Mouse (Mus musculus): ENCODE results near the gene 1700007K13Rik. TPM values are rescaled to one million over a fixed set of nuclear protein-coding genes. Genes with fewer than 3 reads are reported as not detected.

1700007K13Rik gene
- 0.04 and 0.06 TPM in 2 replicates for polyA plus RNA-seq (2012; rRNA removed)

GRCm38 (mm10) chr2:28465836-28466518 is at the start of gene 1700007K13Rik:
Gene 1700007K13Rik, minus strand, starts transcription at chr2:28466332.

GRCm38 (mm10) chr2:28512798-28513401 is 46.8 kb upstream of the 1700007K13Rik start, which contains the start of gene Ralgds:
Gene Ralgds, plus strand, starts transcription at chr2:28513125.

GRCm38 (mm10) chr2:28505795-28506194 is 39.7 kb upstream of the 1700007K13Rik start, which contains the start of gene Gm10134:
Gene Gm10134, plus strand, starts transcription at chr2:28506095.

GRCm38 (mm10) chr2:28496671-28497070 is 30.5 kb upstream of the 1700007K13Rik start, which contains the start of gene Gbgt1:
Gene Gbgt1, plus strand, starts transcription at chr2:28496891.

GRCm38 (mm10) chr2:28467860-28468485 is 1.8 kb upstream of the 1700007K13Rik start, which contains the start of gene Mrps2:
Gene Mrps2, plus strand, starts transcription at chr2:28468066.

GRCm38 (mm10) chr2:28446515-28447314 is 19.4 kb downstream of the 1700007K13Rik start, which contains the start of gene Ppp1r26:
Gene Ppp1r26, plus strand, starts transcription at chr2:28446800.

Other genes with a start within 250 kb of the 1700007K13Rik start
- gene Ppp1r26, start 19.5 kb downstream of the 1700007K13Rik start, polyA plus RNA-seq (2012; rRNA removed): 0.20 and 0.29 TPM in 2 replicates
- gene Mrps2, start 1.7 kb upstream of the 1700007K13Rik start, polyA plus RNA-seq (2012; rRNA removed): 23.6 and 25.0 TPM in 2 replicates
- 0.73 and 0.84 TPM in 2 replicates for gene Gbgt1, start 30.6 kb upstream of the 1700007K13Rik start, polyA plus RNA-seq (2012; rRNA removed)
- 0.13 and 0.28 TPM in 2 replicates for gene Gm10134, start 39.8 kb upstream of the 1700007K13Rik start, polyA plus RNA-seq (2012; rRNA removed)
- gene Ralgds, start 46.8 kb upstream of the 1700007K13Rik start, polyA plus RNA-seq (2012; rRNA removed): 2.6 TPM in 2 replicates
- 1.9 TPM in 1 of 2 replicates, not detected in the other for gene Cel, start 97.1 kb upstream of the 1700007K13Rik start, polyA plus RNA-seq (2012; rRNA removed)
- 7.5 and 7.6 TPM in 2 replicates for gene Gtf3c5, start 117.4 kb upstream of the 1700007K13Rik start, polyA plus RNA-seq (2012; rRNA removed)
- 29.6 and 33.1 TPM in 2 replicates for gene Gfi1b, start 155.7 kb upstream of the 1700007K13Rik start, polyA plus RNA-seq (2012; rRNA removed)
- gene Tsc1, start 174.9 kb upstream of the 1700007K13Rik start, polyA plus RNA-seq (2012; rRNA removed): 4.6 and 4.7 TPM in 2 replicates
- 1.9 TPM in 2 replicates for gene Spaca9, start 233.4 kb upstream of the 1700007K13Rik start, polyA plus RNA-seq (2012; rRNA removed)
- gene Ak8, start 233.8 kb upstream of the 1700007K13Rik start, polyA plus RNA-seq (2012; rRNA removed): 0.23 and 0.27 TPM in 2 replicates

Measured in liver, embryonic 18 days (tissue).